Mouse (Mus musculus): Measurements from ENCODE around the gene Rabac1. TPM values are rescaled to one million over a fixed set of nuclear protein-coding genes. Genes with fewer than 3 reads are reported as not detected.

Rabac1 gene
- total RNA-seq (2015) (95.6 and 117 TPM in 2 replicates), total RNA-seq (2017) (89.2 and 101 TPM in 2 replicates)

GRCm38 (mm10) chr7:24971972-24972893 is at the start of gene Rabac1:
Gene Rabac1, minus strand, starts transcription at chr7:24972754.
- peak; percentile 88 for ATAC-seq (replicated peaks; ENCODE audit: poor library complexity)

- no peak for ATAC-seq (replicated peaks; ENCODE audit: poor library complexity)
These were observed 39.0 kb upstream of the Rabac1 start for GRCm38 (mm10) chr7:25011592-25011991.

GRCm38 (mm10) chr7:25010090-25010913 is 37.7 kb upstream of the Rabac1 start:
- peak; percentile 23; the same call in 1 of the 2 replicates for ATAC-seq (replicated peaks; ENCODE audit: poor library complexity)

- ATAC-seq (replicated peaks; ENCODE audit: poor library complexity) = no peak
These were observed 36.6 kb upstream of the Rabac1 start for GRCm38 (mm10) chr7:25009099-25009700.

GRCm38 (mm10) chr7:25008635-25009034 is 36.1 kb upstream of the Rabac1 start:
- peak; percentile 55 for ATAC-seq (replicated peaks; ENCODE audit: poor library complexity)

- no peak for ATAC-seq (replicated peaks; ENCODE audit: poor library complexity)
These were observed 35.2 kb upstream of the Rabac1 start for GRCm38 (mm10) chr7:25007609-25008374.

GRCm38 (mm10) chr7:25006586-25007364 is 34.2 kb upstream of the Rabac1 start:
- ATAC-seq (replicated peaks; ENCODE audit: poor library complexity) = peak; percentile 89

- ATAC-seq (replicated peaks; ENCODE audit: poor library complexity) = no peak
These were observed 33.6 kb upstream of the Rabac1 start for GRCm38 (mm10) chr7:25006171-25006570.

- peak; percentile 30 for ATAC-seq (replicated peaks; ENCODE audit: poor library complexity)
These were observed 33.0 kb upstream of the Rabac1 start, which contains the start of gene Atp1a3 for GRCm38 (mm10) chr7:25005421-25006065. Gene Atp1a3, minus strand, starts transcription at chr7:25005958.

GRCm38 (mm10) chr7:25004806-25005205 is 32.3 kb upstream of the Rabac1 start:
- ATAC-seq (replicated peaks; ENCODE audit: poor library complexity) = no peak

- ATAC-seq (replicated peaks; ENCODE audit: poor library complexity) = no peak
These were observed 31.4 kb upstream of the Rabac1 start for GRCm38 (mm10) chr7:25003820-25004388.

GRCm38 (mm10) chr7:25003291-25003690 is 30.7 kb upstream of the Rabac1 start:
- no peak for ATAC-seq (replicated peaks; ENCODE audit: poor library complexity)

- no peak for ATAC-seq (replicated peaks; ENCODE audit: poor library complexity)
These were observed 28.2 kb upstream of the Rabac1 start for GRCm38 (mm10) chr7:25000711-25001110.

GRCm38 (mm10) chr7:25000211-25000610 is 27.7 kb upstream of the Rabac1 start:
- peak; percentile 83 for ATAC-seq (replicated peaks; ENCODE audit: poor library complexity)

- ATAC-seq (replicated peaks; ENCODE audit: poor library complexity) = no peak
These were observed 20.5 kb upstream of the Rabac1 start for GRCm38 (mm10) chr7:24993081-24993480.

GRCm38 (mm10) chr7:24990478-24990877 is 17.9 kb upstream of the Rabac1 start:
- ATAC-seq (replicated peaks; ENCODE audit: poor library complexity) = no peak

- ATAC-seq (replicated peaks; ENCODE audit: poor library complexity) = no peak
These were observed 15.4 kb upstream of the Rabac1 start for GRCm38 (mm10) chr7:24987941-24988340.

GRCm38 (mm10) chr7:24985799-24986198 is 13.2 kb upstream of the Rabac1 start:
- 0 out of 2 replicates have a peak, but pooled peaks have one; percentile 48 for ATAC-seq (replicated peaks; ENCODE audit: poor library complexity)

GRCm38 (mm10) chr7:24984307-24984706 is 11.8 kb upstream of the Rabac1 start:
- no peak for ATAC-seq (replicated peaks; ENCODE audit: poor library complexity)
